Mouse (Mus musculus) erythroblast, embryonic 14.5 days (primary cell): Measurements from ENCODE around the gene Trpm6.

Source experiments
- GATA1 ChIP-seq: IDR thresholded peaks from 2 replicates; pipeline ENCODE4 v1.6.1; 2012; ENCODE audit warnings: low read length, inconsistent platforms, mixed read lengths
- TAL1 ChIP-seq: IDR thresholded peaks from 3 replicates; pipeline ENCODE4 v1.6.1; 2012; ENCODE audit warnings: low read length, inconsistent platforms, mixed read lengths

- no peak for TF ChIP-seq TAL1
- TF ChIP-seq GATA1, result no peak
Measured at GRCm38 (mm10) chr19:18868311-18868710, 118.5 kb downstream of the Trpm6 start.
